ENCODE assay signal across 12 mouse cellular contexts in the genomic region with DNA sequence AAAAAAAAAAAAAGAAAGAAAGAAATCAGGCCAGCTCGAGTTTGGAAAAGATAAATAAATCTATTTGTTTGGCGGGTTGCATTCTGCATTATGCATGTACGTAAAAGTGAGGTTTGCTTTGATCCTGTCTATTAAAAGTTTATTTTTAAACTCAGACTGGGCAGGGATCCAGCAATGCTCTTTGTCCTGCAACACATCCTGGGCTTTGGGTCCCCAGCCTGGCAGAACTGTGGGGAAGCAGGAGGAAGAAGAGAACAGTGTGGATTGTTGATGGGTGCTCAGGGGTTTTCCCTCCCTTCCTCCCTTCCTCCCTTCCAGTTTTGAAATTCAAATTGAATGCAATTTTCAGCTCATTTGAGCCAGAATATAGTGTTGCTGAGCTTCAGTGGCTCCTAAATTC.
DNase-seq lines count a peak whose midpoint lies in the region; ATAC-seq and TF ChIP-seq lines count a peak whose summit lies in the region.
"Had no signal": no experiment of that assay in that cellular context is flagged by ENCODE, and none has a peak within 500 bp of the region (broad histone marks: within the 10 kb centered on the region; RNA-seq: fewer than 3 reads in every experiment).

No protein-coding gene starts in this region.

- no peaks in the 10 kb centered on the region for H3K9me3 ChIP-seq in embryonic facial prominence, embryonic 13.5 days
- no peaks in the 10 kb centered on the region for H3K9me3 ChIP-seq in embryonic facial prominence, embryonic 10.5 days
- no peaks in the 10 kb centered on the region for H3K9me3 ChIP-seq in midbrain, embryonic 13.5 days
- H3K9me3 ChIP-seq in midbrain, embryonic 11.5 days (ENCODE audit: control insufficient read depth, low read length) = no peaks in the 10 kb centered on the region
- no peaks in the 10 kb centered on the region for H3K9me3 ChIP-seq in heart, embryonic 14.5 days (ENCODE audit: control insufficient read depth, low read length)
- H3K9me3 ChIP-seq: intestine, embryonic 15.5 days had no signal

- ATAC-seq in embryonic facial prominence, embryonic 13.5 days (ENCODE audit: insufficient number of reproducible peaks, insufficient read depth, low FRiP score, low TSS enrichment, low read depth) = no peak
- no peak for ATAC-seq in midbrain, embryonic 13.5 days
- no peak for ATAC-seq in midbrain, embryonic 11.5 days (ENCODE audit: low FRiP score)
- ATAC-seq in heart, embryonic 14.5 days (ENCODE audit: insufficient number of reproducible peaks, insufficient read depth, low FRiP score, low read depth) = peak; percentile 52; the same call in 1 of the 2 replicates
- ATAC-seq: forebrain, embryonic 14.5 days; intestine, embryonic 15.5 days had no signal

- H3K27me3 ChIP-seq in embryonic facial prominence, embryonic 13.5 days = no peaks in the 10 kb centered on the region
- no peaks in the 10 kb centered on the region for H3K27me3 ChIP-seq in embryonic facial prominence, embryonic 10.5 days (replicated peaks; ENCODE audit: low read depth, poor library complexity, severe bottlenecking)
- H3K27me3 ChIP-seq in midbrain, embryonic 13.5 days = no peaks in the 10 kb centered on the region
- no peaks in the 10 kb centered on the region for H3K27me3 ChIP-seq in midbrain, embryonic 11.5 days (ENCODE audit: control insufficient read depth, insufficient read depth, low read length)
- H3K27me3 ChIP-seq in heart, embryonic 14.5 days (ENCODE audit: control insufficient read depth, insufficient read depth, low read length) = no peaks in the 10 kb centered on the region
- no peaks in the 10 kb centered on the region for H3K27me3 ChIP-seq in myocyte (ENCODE audit: control insufficient read depth, insufficient read depth, insufficient read length)
- H3K27me3 ChIP-seq: intestine, embryonic 15.5 days; megakaryocyte, embryonic 14.5 days had no signal

- no peak overlapping the region for H3K4me3 ChIP-seq in embryonic facial prominence, embryonic 13.5 days
- H3K4me3 ChIP-seq in embryonic facial prominence, embryonic 10.5 days = no peak overlapping the region
- H3K4me3 ChIP-seq in midbrain, embryonic 13.5 days (replicated peaks) = no peak overlapping the region
- H3K4me3 ChIP-seq in midbrain, embryonic 11.5 days (ENCODE audit: low read depth, low read length) = no peak overlapping the region
- H3K4me3 ChIP-seq in heart, embryonic 14.5 days (ENCODE audit: control insufficient read depth in 1 of 2, insufficient read depth in 1 of 2, low read depth in 1 of 2, low read length in 2 of 2) = no peak overlapping the region
- H3K4me3 ChIP-seq in myocyte = no peak overlapping the region
- H3K4me3 ChIP-seq: intestine, embryonic 15.5 days had no signal

- H3K79me2 ChIP-seq in myocyte (ENCODE audit: control insufficient read depth, insufficient read depth) = no peaks in the 10 kb centered on the region

- no peak overlapping the region for H3K27ac ChIP-seq in embryonic facial prominence, embryonic 13.5 days
- no peak overlapping the region for H3K27ac ChIP-seq in embryonic facial prominence, embryonic 10.5 days (replicated peaks)
- H3K27ac ChIP-seq in midbrain, embryonic 13.5 days = 0 out of 2 replicates have a peak overlapping the region, but pooled peaks have one; percentile 35
- no peak overlapping the region for H3K27ac ChIP-seq in midbrain, embryonic 11.5 days (ENCODE audit: low read depth, low read length)
- peak overlapping the region; percentile 63 to 65 for H3K27ac ChIP-seq in heart, embryonic 14.5 days (replicated peaks in 1 of 2; ENCODE audit: control insufficient read depth in 1 of 2, insufficient read depth in 1 of 2, low read depth in 2 of 2, low read length in 2 of 2)
- H3K27ac ChIP-seq: intestine, embryonic 15.5 days had no signal

- H3K9ac ChIP-seq in embryonic facial prominence, embryonic 13.5 days = no peak overlapping the region
- H3K9ac ChIP-seq in midbrain, embryonic 13.5 days (replicated peaks) = no peak overlapping the region
- H3K9ac ChIP-seq in midbrain, embryonic 11.5 days (ENCODE audit: low read length) = no peak overlapping the region
- H3K9ac ChIP-seq in heart, embryonic 14.5 days (ENCODE audit: low read length) = peak overlapping the region; percentile 22
- H3K9ac ChIP-seq: intestine, embryonic 15.5 days had no signal

- H3ac ChIP-seq in myocyte (ENCODE audit: control insufficient read depth, insufficient read length) = no peak overlapping the region

- peaks cover 10% of the 10 kb centered on the region for H3K4me1 ChIP-seq in embryonic facial prominence, embryonic 13.5 days
- peaks cover 10% of the 10 kb centered on the region; the same call in 1 of the 2 replicates for H3K4me1 ChIP-seq in embryonic facial prominence, embryonic 10.5 days
- peaks cover 12% of the 10 kb centered on the region for H3K4me1 ChIP-seq in midbrain, embryonic 13.5 days (replicated peaks)
- no peaks in the 10 kb centered on the region for H3K4me1 ChIP-seq in midbrain, embryonic 11.5 days (ENCODE audit: control insufficient read depth, insufficient read depth, low read length)
- peaks cover 9 to 22% of the 10 kb centered on the region in 2 experiments for H3K4me1 ChIP-seq in heart, embryonic 14.5 days (ENCODE audit: control insufficient read depth in 2 of 2, insufficient read depth in 2 of 2, low read length in 2 of 2)
- H3K4me1 ChIP-seq: intestine, embryonic 15.5 days; megakaryocyte, embryonic 14.5 days had no signal

- WGBS in embryonic facial prominence, embryonic 13.5 days = 39% methylated on average over 3 of the region's 3 CpGs
- 87% methylated on average over 3 of the region's 3 CpGs for WGBS in embryonic facial prominence, embryonic 10.5 days
- WGBS in midbrain, embryonic 13.5 days = 74% methylated on average over 3 of the region's 3 CpGs
- 85% methylated on average over 3 of the region's 3 CpGs for WGBS in midbrain, embryonic 11.5 days
- WGBS in heart, embryonic 14.5 days = 27% methylated on average over 3 of the region's 3 CpGs

- H3K4me2 ChIP-seq in embryonic facial prominence, embryonic 13.5 days = peak overlapping the region; percentile 30
- no peak overlapping the region for H3K4me2 ChIP-seq in midbrain, embryonic 13.5 days (replicated peaks)
- H3K4me2 ChIP-seq in midbrain, embryonic 11.5 days = no peak overlapping the region
- peak overlapping the region; percentile 43 for H3K4me2 ChIP-seq in heart, embryonic 14.5 days (ENCODE audit: low read length)
- H3K4me2 ChIP-seq in myocyte (ENCODE audit: low read depth) = peak overlapping the region; percentile 4
- H3K4me2 ChIP-seq: intestine, embryonic 15.5 days had no signal

- H3K36me3 ChIP-seq in embryonic facial prominence, embryonic 13.5 days = no peaks in the 10 kb centered on the region
- no peaks in the 10 kb centered on the region for H3K36me3 ChIP-seq in embryonic facial prominence, embryonic 10.5 days (replicated peaks)
- H3K36me3 ChIP-seq in midbrain, embryonic 13.5 days = no peaks in the 10 kb centered on the region
- H3K36me3 ChIP-seq in midbrain, embryonic 11.5 days (ENCODE audit: control insufficient read depth, insufficient read depth, low read length) = no peaks in the 10 kb centered on the region
- no peaks in the 10 kb centered on the region for H3K36me3 ChIP-seq in heart, embryonic 14.5 days (ENCODE audit: control insufficient read depth, insufficient read depth, low read length)
- H3K36me3 ChIP-seq in myocyte (ENCODE audit: control insufficient read depth, insufficient read depth) = no peaks in the 10 kb centered on the region
- H3K36me3 ChIP-seq: intestine, embryonic 15.5 days had no signal

- no peak for DNase-seq in embryonic facial prominence, embryonic 10.5 days (ENCODE audit: low spot score)
- no peak for DNase-seq in midbrain, embryonic 11.5 days (ENCODE audit: low spot score, missing footprints)
- no peak for DNase-seq in ovary, postnatal 14 days (ENCODE audit: low spot score)
- DNase-seq in layer of hippocampus, postnatal 36 days = no peak
- DNase-seq: cerebellum, adult 8-10 months had no signal

- no peak for TF ChIP-seq POLR2A in myocyte (IDR thresholded peaks at IDR 0.05; ENCODE audit: insufficient read length, low read depth)

TF ChIP-seq in myocyte, 11 proteins besides CTCF, POLR2A, EP300 and RAD21:
- no peak for TF ChIP-seq REST (IDR thresholded peaks at IDR 0.05; ENCODE audit: insufficient read depth, insufficient read length)
- no peak for TF ChIP-seq TCF12 (IDR thresholded peaks at IDR 0.05; ENCODE audit: insufficient read depth, poor library complexity, severe bottlenecking)
- TF ChIP-seq TCF3 (IDR thresholded peaks at IDR 0.05; ENCODE audit: insufficient read length, low read depth) = no peak
- TF ChIP-seq MYOD1 (IDR thresholded peaks at IDR 0.05; ENCODE audit: control insufficient read depth in 1 of 3, insufficient read length in 2 of 3, low read depth in 2 of 3) = no peak
- no peak for TF ChIP-seq E2F4 (IDR thresholded peaks at IDR 0.05; ENCODE audit: insufficient read depth)
- TF ChIP-seq SRF (IDR thresholded peaks at IDR 0.05; ENCODE audit: control insufficient read depth, insufficient read length, low read depth) = no peak
- no peak for TF ChIP-seq CEBPB (IDR thresholded peaks at IDR 0.05; ENCODE audit: insufficient read depth, poor library complexity, severe bottlenecking)
- TF ChIP-seq MYOG (IDR thresholded peaks at IDR 0.05; ENCODE audit: control insufficient read depth in 1 of 3, insufficient read depth in 1 of 3, insufficient read length in 2 of 3, low read depth in 2 of 3) = no peak
- no peak for TF ChIP-seq USF1 (IDR thresholded peaks at IDR 0.05; ENCODE audit: low read depth)
- TF ChIP-seq MAX (IDR thresholded peaks at IDR 0.05; ENCODE audit: low read depth) = no peak
- no peak for TF ChIP-seq POLR2AphosphoS2 (IDR thresholded peaks at IDR 0.05; ENCODE audit: insufficient read length, low read depth)

Comparison
In these comparisons a context has a peak if more than half of its experiments do, and no peak if none do; other contexts are left out.
1. H3K27ac ChIP-seq: peak in midbrain, embryonic 13.5 days (single experiment) and heart, embryonic 14.5 days (2 of 2); none in embryonic facial prominence, embryonic 13.5 days (single experiment), embryonic facial prominence, embryonic 10.5 days (single experiment) and midbrain, embryonic 11.5 days (single experiment).
2. H3K4me2 ChIP-seq: peak in embryonic facial prominence, embryonic 13.5 days (single experiment), heart, embryonic 14.5 days (single experiment) and myocyte (single experiment); none in midbrain, embryonic 13.5 days (single experiment) and midbrain, embryonic 11.5 days (single experiment).